Mouse (Mus musculus) T-helper 2 cell (primary cell): ENCODE data around the gene Utp14b.

Experiments
- in situ Hi-C: fragments of 300-600 bp; cut with MboI, MseI; formaldehyde crosslinking; loops from one replicate; pipeline ENCODE4 v1.15.1; 2025; ENCODE audit warnings: high pct_unique_total_duplicates

Utp14b gene

GRCm38 (mm10) chr1:78657671-78658440, at the start of gene Utp14b, which contains the start of gene Acsl3:
Utp14b (plus strand) TSS chr1:78658038.
Acsl3 (plus strand) TSS chr1:78657825.
- in situ Hi-C loops, result no loop called here

GRCm38 (mm10) chr1:78609134-78609907, 48.5 kb upstream of the Utp14b start:
- in situ Hi-C loops, result no loop called here

GRCm38 (mm10) chr1:78611039-78611438, 46.8 kb upstream of the Utp14b start:
- in situ Hi-C loops, result no loop called here

GRCm38 (mm10) chr1:78612959-78613358, 44.9 kb upstream of the Utp14b start:
- in situ Hi-C loops, result no loop called here

- in situ Hi-C loops, result no loop called here
Observed at GRCm38 (mm10) chr1:78624352-78624751, 33.5 kb upstream of the Utp14b start.

GRCm38 (mm10) chr1:78634486-78634885, 23.4 kb upstream of the Utp14b start:
- in situ Hi-C loops, result no loop called here

- in situ Hi-C loops, result no loop called here
Observed at GRCm38 (mm10) chr1:78640871-78641270, 17.0 kb upstream of the Utp14b start.

- in situ Hi-C loops, result no loop called here
Observed at GRCm38 (mm10) chr1:78641791-78642190, 16.0 kb upstream of the Utp14b start.

- in situ Hi-C loops, result no loop called here
Observed at GRCm38 (mm10) chr1:78642197-78642596, 15.6 kb upstream of the Utp14b start.

- in situ Hi-C loops, result no loop called here
Observed at GRCm38 (mm10) chr1:78647317-78647885, 10.4 kb upstream of the Utp14b start.

GRCm38 (mm10) chr1:78649269-78650061, 8.4 kb upstream of the Utp14b start:
- in situ Hi-C loops, result no loop called here

- in situ Hi-C loops, result no loop called here
Observed at GRCm38 (mm10) chr1:78656472-78656871, 1.4 kb upstream of the Utp14b start.

GRCm38 (mm10) chr1:78657021-78657629, 713 bp upstream of the Utp14b start:
- in situ Hi-C loops, result no loop called here

GRCm38 (mm10) chr1:78658441-78659269, 817 bp downstream of the Utp14b start:
- in situ Hi-C loops, result no loop called here

GRCm38 (mm10) chr1:78659270-78659823, 1.5 kb downstream of the Utp14b start:
- in situ Hi-C loops, result no loop called here

- in situ Hi-C loops, result loop anchor here (5.0 kb wide), 1 partner anchor 122 kb away; no protein-coding TSS in a partner anchor
Observed at GRCm38 (mm10) chr1:78664326-78664725, 6.5 kb downstream of the Utp14b start.

- in situ Hi-C loops, result no loop called here
Observed at GRCm38 (mm10) chr1:78665954-78666499, 8.2 kb downstream of the Utp14b start.

GRCm38 (mm10) chr1:78666585-78666984, 8.7 kb downstream of the Utp14b start:
- in situ Hi-C loops, result no loop called here

- in situ Hi-C loops, result no loop called here
Observed at GRCm38 (mm10) chr1:78682291-78682690, 24.5 kb downstream of the Utp14b start.

GRCm38 (mm10) chr1:78684128-78684527, 26.3 kb downstream of the Utp14b start:
- in situ Hi-C loops, result no loop called here
